Mouse (Mus musculus) adrenal gland, postnatal 36 days (tissue): ENCODE results near the gene C130026I21Rik. TPM values are rescaled to one million over a fixed set of nuclear protein-coding genes. Genes with fewer than 3 reads are reported as not detected.
"Not testable (repeated sequence)": the region's sequence is repeated elsewhere in the genome, so short reads cannot be mapped to it uniquely, and the experiment has no call there.

Experiments used
- DNase-seq, 2 experiments: peaks; one replicate each; pipeline ENCODE4 v3.0.0; 2021; ENCODE audit warnings: mixed read lengths in 1 of 2
- total RNA-seq, 2 experiments: library from RNA; stranded (reverse); gene quantifications; 2 replicates each; pipeline ENCODE4 v1.2.3; 2021

Gene C130026I21Rik
- total RNA-seq, 2 experiments from 2014 or later: 0.53 to 0.60 TPM

DNA sequence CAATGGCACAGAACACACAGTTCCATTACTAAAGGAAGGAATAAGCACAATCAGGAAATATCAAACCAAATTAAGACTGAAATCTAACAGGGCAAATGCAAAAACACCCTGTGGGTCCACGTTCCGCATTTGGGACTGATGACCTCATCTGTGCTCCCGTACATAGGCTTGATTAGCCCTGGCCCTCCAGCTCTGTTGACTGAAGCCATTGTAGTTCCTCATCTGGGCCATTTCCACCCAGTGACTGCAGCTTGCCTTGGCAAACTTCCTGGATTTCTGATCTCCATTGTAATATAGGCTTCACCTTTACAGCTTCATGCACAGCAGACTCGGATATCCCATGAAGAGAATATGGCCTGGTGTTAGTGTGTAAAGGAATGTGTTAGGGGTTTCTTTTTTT lies 148.5 kb downstream of the C130026I21Rik start:
- DNase-seq: not testable (repeated sequence)

DNA sequence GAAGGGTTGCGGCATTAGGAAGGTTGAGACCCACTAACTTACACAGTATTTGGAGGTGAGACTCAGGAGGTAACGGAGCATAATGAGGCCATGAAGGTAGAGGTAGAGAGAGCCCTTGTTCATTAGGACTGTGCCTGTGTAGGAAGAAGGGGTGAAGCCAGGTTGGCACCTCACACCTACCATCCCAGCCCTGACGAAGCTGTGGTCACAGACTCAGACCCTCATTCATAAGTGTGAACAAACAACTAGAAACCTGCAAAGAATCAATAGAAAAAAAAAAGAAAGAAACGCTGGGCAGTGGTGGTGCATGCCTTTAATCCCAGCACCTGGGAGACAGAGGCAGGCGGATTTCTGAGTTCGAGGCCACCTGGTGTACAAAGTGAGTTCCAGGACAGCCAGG lies 152.0 kb downstream of the C130026I21Rik start:
- not testable (repeated sequence) for DNase-seq

DNA sequence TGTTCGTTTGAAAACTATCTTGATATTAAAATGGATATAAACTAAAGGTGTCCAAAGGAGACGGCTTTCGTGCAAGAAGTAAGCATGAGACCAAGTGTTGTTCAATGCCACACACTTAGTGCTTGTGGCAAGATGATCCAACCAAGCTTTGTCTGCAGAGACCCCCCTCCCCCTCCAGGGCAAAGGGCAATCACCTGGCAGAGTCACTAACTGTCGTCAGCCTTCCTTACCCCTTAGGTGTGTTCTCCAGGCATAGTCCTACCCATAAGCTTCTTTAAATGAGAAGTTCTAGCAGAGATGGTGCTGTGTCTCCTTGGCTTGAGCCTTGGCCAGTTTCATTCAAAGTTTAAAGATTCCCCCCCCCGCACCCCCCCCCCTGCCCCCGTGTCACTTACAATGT lies 152.8 kb downstream of the C130026I21Rik start:
- DNase-seq: not testable (repeated sequence)

DNA sequence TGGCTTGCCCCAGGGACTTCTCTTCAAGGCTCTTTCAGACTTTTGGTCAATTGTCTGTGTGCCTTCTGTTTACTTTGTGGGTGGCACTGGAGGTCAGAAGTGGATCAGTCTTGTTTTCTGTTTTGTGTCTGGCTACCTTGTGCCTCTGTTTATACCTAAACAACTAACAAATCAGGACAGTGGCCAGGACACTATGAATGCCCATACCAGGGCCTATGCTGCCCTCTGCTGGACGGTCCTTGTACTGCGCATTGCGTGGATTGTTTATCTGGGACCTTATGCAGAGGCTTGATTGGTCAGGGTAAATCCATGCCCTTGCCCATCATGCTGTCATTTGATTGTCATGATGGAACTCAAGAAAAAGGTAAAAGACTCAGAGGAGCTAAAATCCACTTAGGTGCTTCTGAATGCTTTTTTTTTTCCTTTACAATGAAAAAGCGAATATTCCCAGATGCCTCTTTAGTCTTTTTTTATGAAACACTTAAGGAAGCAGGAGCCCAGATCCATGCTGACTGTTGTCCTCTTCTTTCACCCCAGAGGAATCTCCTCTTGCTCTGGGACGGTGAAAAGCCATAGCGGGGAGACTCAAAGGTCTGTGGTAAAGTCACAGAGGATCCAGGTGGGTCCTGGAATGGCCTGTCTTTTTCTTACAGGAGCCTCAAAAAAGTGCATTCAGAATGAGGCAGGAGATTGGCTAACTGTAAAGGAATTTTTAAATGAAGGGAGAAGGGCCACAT lies 155.5 kb downstream of the C130026I21Rik start:
- peak; percentile 44 to 63 for DNase-seq

DNA sequence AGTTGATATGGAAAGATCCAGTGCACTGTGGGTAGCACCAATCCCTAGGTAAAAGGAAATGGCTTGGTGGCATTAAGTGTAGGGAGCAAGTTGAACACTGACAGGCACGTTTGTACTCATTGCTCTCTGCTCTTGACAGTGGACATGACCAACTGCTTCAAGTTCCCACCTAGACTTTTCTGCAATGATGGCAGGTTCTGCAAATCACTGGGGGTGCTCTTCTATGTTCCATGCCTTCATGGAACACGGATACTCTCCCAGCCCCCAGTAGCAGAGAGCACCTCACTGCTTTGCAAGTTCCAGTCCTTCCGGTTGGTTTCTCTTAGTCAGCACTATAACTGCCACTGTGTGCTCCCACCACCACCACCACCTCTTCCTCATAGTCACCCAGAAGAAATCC lies 156.3 kb downstream of the C130026I21Rik start:
- DNase-seq: not testable (repeated sequence)

DNA sequence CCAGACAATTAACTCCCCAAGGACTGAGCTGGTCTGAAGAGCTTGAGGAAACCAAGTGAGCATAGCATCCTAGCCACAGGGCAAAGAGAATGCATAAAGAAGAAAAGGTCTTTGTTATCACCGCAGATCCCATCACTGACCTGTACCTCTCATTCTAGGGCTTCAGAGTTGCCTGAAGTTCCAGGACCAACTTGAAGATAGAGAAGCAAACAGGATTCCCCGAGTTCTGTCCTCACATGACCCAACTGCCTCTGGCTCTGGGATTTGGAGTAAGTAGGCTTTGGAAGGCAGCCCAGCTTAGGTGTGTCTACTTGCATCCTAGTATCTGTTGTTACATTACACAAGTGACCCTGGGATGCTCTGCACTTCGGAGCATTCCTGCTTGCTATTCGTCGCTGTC lies 157.5 kb downstream of the C130026I21Rik start:
- DNase-seq: not testable (repeated sequence)

DNA sequence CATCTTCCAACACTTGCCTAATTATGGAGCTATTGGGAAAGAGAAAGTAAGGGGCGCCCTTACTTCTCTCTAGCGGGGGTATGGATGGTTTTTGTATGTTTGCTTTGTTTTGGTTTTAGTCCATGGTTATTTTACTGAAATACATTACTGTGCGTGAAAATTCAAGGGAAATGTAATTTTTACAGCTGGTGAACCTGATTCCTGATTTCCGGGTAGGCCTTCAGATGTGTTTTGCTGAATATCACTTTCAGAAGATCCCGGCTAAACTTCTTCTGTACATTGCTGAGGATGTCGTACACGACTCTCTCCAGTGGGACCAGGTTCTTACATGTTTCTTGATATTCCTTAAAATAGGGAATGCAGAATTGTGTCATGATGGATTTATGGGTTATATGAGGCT lies 158.1 kb downstream of the C130026I21Rik start:
- not testable (repeated sequence) for DNase-seq

DNA sequence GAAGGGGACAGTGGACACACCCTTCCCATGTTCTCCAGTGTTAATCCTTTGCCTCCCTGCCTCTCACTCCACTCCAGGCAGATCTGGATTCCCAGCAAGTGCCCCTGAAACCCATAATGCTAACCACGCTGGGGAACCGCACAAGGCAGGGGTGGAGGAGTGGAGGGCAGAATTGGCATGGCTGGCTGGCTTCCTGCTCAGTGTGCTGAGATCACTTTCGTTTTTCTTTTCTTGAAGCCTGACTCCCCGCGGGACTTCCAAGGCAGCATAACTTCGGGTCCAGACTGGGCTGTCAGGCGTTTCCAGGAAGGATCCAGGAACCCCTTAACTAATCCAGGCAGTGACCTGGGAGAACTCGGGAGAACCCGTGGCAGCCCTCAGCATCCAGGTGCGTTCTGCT lies 158.8 kb downstream of the C130026I21Rik start:
- peak in 1 of 2 experiments; percentile 12 for DNase-seq

DNA sequence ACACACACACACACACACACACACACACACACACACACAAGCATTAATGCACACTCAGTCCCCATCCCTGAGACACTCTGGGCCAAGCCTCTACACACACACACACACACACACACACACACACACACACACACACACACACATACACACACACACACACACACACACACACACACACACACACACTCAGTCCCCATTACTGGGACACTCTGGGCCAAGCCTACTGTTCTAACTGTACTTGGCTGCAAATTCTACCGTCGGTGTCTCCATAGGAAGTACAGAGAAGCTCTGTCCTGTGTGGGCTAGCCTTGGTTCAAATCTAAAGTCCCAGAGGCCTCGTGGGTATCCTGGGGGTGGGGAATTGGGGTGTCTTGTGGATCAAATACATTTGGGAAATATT lies 159.5 kb downstream of the C130026I21Rik start:
- not testable (repeated sequence) for DNase-seq

DNA sequence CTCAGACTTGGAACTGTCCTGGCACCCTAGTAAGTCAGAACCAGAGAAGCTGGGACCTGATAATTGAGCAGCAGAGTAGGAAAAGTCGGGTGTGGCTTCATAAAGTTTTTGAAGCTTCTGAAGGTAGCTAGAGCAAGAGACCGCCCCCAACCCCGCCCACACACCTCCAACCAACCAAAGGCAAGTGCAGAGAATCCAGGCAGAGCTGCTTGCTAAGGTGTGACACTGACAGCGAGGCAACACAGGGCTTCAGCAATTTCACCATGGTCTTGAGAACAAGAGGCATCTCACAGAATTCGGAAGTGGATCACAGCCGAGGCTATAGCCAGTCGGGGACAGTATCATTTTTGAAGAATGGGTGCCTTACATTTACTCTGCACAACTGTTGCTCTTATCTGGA lies 160.6 kb downstream of the C130026I21Rik start, which contains the start of gene A530032D15Rik:
Gene A530032D15Rik (minus strand): TSS at position 101 of the 400 bp plus-strand sequence.
- not testable (repeated sequence) for DNase-seq

DNA sequence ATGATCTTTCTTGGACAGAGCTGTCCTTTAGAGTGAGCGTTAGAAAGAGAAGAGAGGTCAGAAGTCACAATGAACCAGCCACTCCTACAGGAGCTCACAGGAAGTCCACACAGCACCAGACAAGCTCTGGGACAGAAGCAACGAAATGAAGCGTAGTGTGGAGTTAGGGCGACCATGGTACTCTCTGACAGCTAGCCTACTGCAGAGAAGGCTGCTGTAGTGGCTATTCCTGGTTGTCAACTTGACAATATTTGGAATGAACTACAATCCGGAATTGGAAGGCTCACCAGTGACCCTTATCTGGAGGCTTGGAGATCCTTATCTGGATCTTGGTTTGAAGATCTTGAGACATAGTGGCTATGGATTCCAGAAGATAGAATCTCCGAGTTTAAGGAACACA lies 164.4 kb downstream of the C130026I21Rik start:
- DNase-seq: not testable (repeated sequence)

DNA sequence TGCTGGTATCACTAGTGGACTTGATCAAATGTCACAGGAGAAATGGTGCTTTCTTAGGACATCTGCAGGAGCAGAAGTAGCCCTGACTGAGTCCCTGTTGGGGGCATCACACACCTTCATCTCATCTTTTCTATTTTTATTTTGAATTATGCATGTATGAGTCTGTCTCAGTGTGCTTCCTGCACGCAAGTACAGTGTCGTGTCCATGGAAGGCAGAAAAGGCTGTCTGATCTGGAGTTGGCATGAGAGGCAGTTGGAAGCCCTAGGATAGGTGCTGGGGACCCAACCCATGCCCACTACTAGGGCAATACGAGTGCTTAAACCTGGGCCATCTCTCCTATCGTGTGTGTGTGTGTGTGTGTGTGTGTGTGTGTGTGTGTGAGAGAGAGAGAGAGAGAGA lies 165.0 kb downstream of the C130026I21Rik start:
- DNase-seq: not testable (repeated sequence)

DNA sequence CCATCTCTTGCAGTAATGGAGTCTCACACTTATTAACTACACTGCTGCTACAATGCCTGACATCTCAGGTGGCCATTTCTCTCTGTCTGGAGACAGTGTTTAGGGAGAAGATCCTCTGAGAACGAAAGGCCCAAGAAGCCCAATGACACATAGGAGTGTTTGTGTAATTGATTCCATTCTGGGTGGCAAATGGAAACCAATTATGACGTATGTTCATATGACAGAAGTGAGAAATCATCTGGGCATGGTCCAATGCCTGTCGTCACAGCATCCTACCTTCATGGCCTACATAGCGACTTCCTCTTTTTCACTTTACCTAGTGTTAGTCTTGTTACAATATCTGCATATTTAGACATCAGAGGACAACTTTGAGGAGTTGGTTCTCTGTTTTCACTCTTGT lies 168.6 kb downstream of the C130026I21Rik start:
- DNase-seq: not testable (repeated sequence)

DNA sequence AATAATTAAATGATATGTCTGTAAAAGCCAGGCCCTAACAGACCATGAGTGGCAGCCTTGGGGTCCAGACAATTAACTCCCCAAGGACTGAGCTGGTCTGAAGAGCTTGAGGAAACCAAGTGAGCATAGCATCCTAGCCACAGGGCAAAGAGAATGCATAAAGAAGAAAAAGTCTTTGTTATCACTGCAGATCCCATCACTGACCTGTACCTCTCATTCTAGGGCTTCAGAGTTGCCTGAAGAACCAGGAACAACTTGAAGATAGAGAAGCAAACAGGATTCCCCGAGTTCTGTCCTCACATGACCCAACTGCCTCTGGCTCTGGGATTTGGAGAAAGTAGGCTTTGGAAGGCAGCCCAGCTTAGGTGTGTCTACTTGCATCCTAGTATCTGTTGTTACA lies 170.5 kb downstream of the C130026I21Rik start, which contains the start of gene Gm10553:
Gene Gm10553 (plus strand): TSS at position 301 of the 400 bp plus-strand sequence.
- not testable (repeated sequence) for DNase-seq

DNA sequence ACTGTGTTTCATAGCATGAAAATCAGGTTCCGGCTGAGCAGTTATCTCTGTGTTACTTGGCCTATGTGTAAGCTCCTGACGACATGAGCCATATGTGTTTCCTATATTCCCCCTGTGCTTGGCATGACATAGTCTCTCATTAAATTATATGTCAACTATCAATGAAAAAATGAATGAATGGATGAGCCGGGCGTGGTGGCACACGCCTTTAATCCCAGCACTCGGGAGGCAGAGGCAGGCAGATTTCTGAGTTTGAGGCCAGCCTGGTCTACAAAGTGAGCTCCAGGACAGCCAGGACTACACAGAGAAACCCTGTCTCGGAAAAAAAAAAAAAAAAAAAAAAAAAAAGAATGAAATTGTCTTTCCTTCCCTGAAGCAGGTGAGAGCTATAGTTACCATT lies 171.3 kb downstream of the C130026I21Rik start:
- not testable (repeated sequence) for DNase-seq

DNA sequence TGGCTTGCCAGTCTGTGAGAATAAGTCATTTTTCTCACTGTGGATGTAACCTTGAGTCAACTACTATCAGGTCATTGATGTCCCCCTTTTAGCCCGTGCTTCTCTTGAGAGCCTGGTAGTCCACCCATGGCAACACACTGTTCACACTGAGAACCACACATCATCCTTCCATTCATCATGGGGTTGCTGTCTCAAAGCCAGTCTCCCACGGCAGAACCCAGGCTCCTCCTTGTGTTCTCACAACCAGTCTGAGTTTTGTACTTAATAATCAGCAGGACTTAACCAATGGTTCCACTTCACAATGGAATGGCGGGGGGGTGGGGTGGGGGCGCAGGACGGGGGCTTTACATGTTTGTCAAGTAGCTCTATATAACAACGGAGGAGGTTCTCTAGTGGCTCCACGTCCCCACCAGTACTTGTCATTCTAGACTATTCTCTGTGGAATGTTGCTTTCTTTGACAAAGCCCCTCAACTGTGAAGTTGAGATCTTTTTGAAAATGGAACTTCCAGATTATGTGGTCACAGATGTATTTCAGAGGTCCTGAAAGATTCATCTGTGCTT lies 177.3 kb downstream of the C130026I21Rik start:
- DNase-seq: not testable (repeated sequence)

DNA sequence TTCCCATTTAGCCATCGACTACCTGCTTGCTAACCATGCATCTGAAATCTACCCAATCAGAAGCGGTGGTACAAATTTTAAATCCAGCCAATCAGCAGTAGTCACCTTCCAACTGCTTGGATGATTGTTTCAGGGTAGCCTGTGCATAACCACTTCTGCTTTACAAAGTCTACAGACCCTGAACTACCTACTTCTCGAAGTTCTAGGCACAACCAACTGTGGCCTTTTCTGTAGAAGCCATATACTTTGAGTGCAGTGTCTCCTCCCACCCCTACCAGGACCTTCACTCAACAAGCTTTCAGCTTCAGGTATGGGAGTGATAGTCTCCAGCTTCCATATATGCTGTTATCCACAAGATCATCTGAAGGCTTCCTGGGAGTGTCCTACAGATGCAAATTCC lies 178.2 kb downstream of the C130026I21Rik start:
- not testable (repeated sequence) for DNase-seq

DNA sequence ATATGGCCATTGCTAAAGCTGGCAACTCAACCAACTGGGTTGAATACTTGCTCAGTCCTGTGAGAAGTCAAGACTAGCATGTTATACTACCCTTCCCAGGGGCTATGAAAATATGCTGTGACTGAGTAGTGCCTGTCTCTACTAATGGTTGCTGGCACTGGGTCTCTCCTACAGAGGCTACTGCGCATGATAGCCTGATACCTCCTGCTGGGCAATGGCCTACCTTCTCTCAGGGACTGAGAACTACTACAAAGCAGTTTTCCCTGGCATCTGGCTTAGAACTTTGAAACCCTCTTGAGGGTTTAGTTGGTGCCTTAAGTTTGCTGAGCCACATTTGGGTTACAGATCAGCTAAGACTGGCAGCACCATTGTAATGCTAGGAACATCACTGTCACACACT lies 184.2 kb downstream of the C130026I21Rik start:
- DNase-seq: not testable (repeated sequence)

DNA sequence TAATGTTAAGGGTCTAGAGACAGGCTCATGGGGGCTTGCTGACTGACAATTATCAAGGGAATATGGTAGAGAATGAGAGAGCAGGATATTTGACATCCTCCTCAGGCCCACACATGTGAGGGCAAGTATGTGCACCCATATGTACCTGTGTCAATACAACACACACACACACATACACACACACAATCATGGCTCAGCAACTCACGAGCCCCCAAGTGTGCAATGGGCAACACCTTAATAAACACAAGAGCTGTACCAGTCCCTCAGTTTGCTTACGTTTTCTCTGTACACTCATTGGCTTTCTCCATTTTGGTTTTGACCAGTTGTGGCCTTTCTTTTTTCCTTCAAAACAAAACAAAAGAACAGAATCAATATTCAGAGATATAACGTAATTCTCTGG lies 185.6 kb downstream of the C130026I21Rik start:
- not testable (repeated sequence) for DNase-seq

DNA sequence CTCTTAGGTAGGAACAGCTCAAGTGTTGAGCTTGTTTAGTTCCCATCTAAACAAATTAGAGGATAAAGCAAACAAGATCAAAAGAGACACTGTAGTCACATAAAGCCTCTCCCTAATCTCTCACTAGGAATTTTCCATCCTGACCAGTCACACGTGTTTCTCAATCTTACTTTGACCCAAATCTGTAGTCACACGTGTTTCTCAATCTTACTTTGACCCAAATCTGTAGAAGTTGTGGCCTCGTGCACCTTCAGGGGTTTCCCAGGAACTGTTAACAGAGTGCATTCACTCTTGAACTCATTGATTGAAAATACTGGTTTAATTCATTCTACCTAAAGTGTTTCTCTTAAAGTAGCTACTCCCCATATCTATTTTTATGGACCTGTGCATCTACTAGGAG lies 197.3 kb downstream of the C130026I21Rik start:
- not testable (repeated sequence) for DNase-seq

DNA sequence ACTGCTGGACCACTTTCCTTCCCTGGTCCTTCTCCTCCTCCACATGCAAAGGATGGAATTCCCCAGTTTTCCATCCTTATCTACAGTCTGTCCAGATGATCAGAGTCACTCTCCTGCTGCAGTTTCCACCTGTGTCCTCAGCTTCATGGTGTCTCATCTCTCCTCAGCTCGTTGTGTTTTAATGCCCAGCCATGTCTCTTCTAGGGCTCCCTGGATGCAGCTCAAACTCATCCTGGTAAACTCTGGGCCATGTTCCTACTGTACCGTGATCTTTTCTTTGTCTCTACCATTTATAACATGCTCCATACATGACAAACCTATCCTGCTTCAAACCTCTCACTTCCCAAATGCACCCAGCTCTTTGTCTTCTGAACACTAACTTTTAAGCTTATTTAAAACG lies 198.7 kb downstream of the C130026I21Rik start:
- not testable (repeated sequence) for DNase-seq

DNA sequence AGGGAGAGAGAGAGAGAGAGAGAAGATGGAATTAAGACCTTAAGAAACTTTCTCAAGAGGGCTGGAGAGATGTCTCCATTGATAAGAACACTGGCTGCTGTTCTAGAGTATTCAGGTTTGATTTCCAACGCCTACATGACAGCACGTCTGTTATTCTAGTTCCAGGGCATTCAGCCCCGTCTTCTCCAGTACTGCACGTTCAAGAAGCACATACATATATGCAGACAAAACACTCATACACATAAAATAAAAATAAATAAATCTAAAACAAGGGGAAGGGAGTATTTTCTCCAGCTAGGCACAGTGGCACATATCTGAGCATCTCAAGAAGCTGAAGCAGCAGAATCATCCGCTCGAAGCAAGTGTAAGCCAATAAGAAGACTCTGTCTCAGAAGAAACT lies 234.6 kb downstream of the C130026I21Rik start:
- DNase-seq: not testable (repeated sequence)

DNA sequence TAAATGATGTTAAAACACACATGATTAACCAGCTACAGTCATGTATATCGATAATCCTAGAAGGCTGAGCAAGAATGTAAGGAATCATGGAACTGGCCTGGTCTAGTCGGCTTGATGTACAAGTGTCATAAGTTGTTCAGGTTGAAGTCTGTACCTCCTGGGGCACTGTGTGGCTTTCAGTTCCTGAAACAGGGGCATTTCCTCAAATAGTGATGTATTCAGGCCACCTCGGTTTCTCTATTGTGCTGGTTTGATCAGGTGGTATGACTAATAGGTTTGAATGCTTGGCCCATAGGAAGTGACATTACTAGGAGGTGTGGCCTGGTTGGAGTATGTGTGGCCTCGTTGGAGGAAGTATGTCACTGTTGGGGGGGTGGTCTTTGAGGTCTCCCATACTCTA lies 236.0 kb downstream of the C130026I21Rik start:
- DNase-seq: not testable (repeated sequence)
